Mouse (Mus musculus) heart, postnatal 0 days (tissue): ENCODE measurements around the gene Krt5. TPM values are rescaled to one million over a fixed set of nuclear protein-coding genes. Genes with fewer than 3 reads are reported as not detected.
"Not testable (repeated sequence)": the region's sequence is repeated elsewhere in the genome, so short reads cannot be mapped to it uniquely, and the experiment has no call there.

ENCODE experiments used
- ATAC-seq: fragments of 200-750 bp; cut with Nextera tagmentation; 2 replicates; pipeline ENCODE4 v1.8.0; 2017; ENCODE audit warnings: low read depth, moderate number of reproducible peaks, moderate library complexity; ENCODE audit not compliant: insufficient read depth
- DNase-seq: peaks from one replicate; pipeline ENCODE4 v3.0.0-alpha.2; 2016; ENCODE audit warnings: low spot score
- H3K27ac ChIP-seq: fragments of 300-500 bp; sonication (generic); 2 replicates; pipeline ENCODE4 v1.5.1; 2014; ENCODE audit warnings: low read depth, mild to moderate bottlenecking
- H3K27me3 ChIP-seq: fragments of 300-500 bp; sonication (generic); 2 replicates; pipeline ENCODE4 v1.6.1; 2014; ENCODE audit warnings: low read length, mixed read lengths; ENCODE audit not compliant: control insufficient read depth, insufficient read depth
- H3K36me3 ChIP-seq: fragments of 300-500 bp; sonication (generic); replicated peaks from 2 replicates; pipeline ENCODE4 v1.6.1; 2014; ENCODE audit warnings: low read length, mixed read lengths; ENCODE audit not compliant: control insufficient read depth, insufficient read depth
- H3K4me1 ChIP-seq: fragments of 300-500 bp; sonication (generic); 2 replicates; pipeline ENCODE4 v1.6.1; 2014; ENCODE audit warnings: antibody characterized with exemption; ENCODE audit not compliant: control insufficient read depth, insufficient read depth
- H3K4me2 ChIP-seq: fragments of 300-500 bp; sonication (generic); 2 replicates; pipeline ENCODE4 v1.6.1; 2014; ENCODE audit warnings: low read depth, mild to moderate bottlenecking, low read length, moderate library complexity
- H3K4me3 ChIP-seq: fragments of 300-500 bp; sonication (generic); 2 replicates; pipeline ENCODE4 v1.5.1; 2014; ENCODE audit warnings: low read depth, low read length
- H3K9ac ChIP-seq: fragments of 300-500 bp; sonication (generic); replicated peaks from 2 replicates; pipeline ENCODE4 v1.6.1; 2014; ENCODE audit warnings: low read depth, low read length, mixed read lengths
- H3K9me3 ChIP-seq: fragments of 300-500 bp; sonication (generic); replicated peaks from 2 replicates; pipeline ENCODE4 v1.6.1; 2016; ENCODE audit warnings: low read length; ENCODE audit not compliant: control insufficient read depth
- CTCF ChIP-seq: IDR thresholded peaks from 2 replicates; pipeline ENCODE4 v1.5.1; 2016; ENCODE audit warnings: antibody characterized with exemption, control low read depth, low read depth
- EP300 ChIP-seq: IDR thresholded peaks from 2 replicates; pipeline ENCODE4 v1.6.1; 2016; ENCODE audit warnings: antibody characterized with exemption, low read depth
- WGBS: fragments of 180-500 bp; shearing (Covaris S2); extraction: QIAGEN DNeasy Blood & Tissue Kit; methylation state at CpG from one replicate; pipeline ENCODE4 v1.1.7; 2014; 5-methylcytosine and 5-hydroxymethylcytosine counted together
- polyA plus RNA-seq: library from polyadenylated mRNA; unstranded; fragments of >200 nt; fragmentation: Nextera tagmentation; extraction: Ambion mirVana; gene quantifications from 2 replicates; pipeline ENCODE4 v1.2.1, GENCODE M21; 2015
- total RNA-seq: library from RNA; depleted of rRNA; stranded (reverse); fragments of >200 nt; gene quantifications from 2 replicates; pipeline ENCODE4 v1.2.3, GENCODE M21; 2014; ENCODE audit warnings: low replicate concordance

Krt5 gene
- total and polyA plus RNA-seq, 2 experiments from 2014 or later: 7.4 TPM; not detected in 1

- H3K9ac ChIP-seq: no peak overlapping the region
- no peaks in the 10 kb centered on the region for H3K36me3 ChIP-seq
- 64% methylated on average over 8 of the region's 8 CpGs for WGBS
- H3K27ac ChIP-seq: no peak overlapping the region
- H3K4me3 ChIP-seq: no peak overlapping the region
- H3K4me2 ChIP-seq: no peak overlapping the region
- DNase-seq (no peak), ATAC-seq (no peak)
- H3K4me1 ChIP-seq: no peaks in the 10 kb centered on the region
- H3K9me3 ChIP-seq: no peaks in the 10 kb centered on the region
- no peak for TF ChIP-seq CTCF
- no peak for TF ChIP-seq EP300
- no peaks in the 10 kb centered on the region for H3K27me3 ChIP-seq
Measured at GRCm38 (mm10) chr15:101699866-101700265, 12.8 kb downstream of the Krt5 start.

GRCm38 (mm10) chr15:101699192-101699591, 13.5 kb downstream of the Krt5 start:
- 47% methylated on average over 3 of the region's 3 CpGs for WGBS
- ATAC-seq (no peak), DNase-seq (no peak)
- Histone ChIP-seq H3K27ac (no peak overlapping the region), H3K4me3 (no peak overlapping the region), H3K9me3 (no peaks in the 10 kb centered on the region), H3K9ac (no peak overlapping the region), H3K4me1 (no peaks in the 10 kb centered on the region), H3K36me3 (no peaks in the 10 kb centered on the region), H3K4me2 (no peak overlapping the region), H3K27me3 (no peaks in the 10 kb centered on the region)
- no peak for TF ChIP-seq CTCF
- no peak for TF ChIP-seq EP300

DNA sequence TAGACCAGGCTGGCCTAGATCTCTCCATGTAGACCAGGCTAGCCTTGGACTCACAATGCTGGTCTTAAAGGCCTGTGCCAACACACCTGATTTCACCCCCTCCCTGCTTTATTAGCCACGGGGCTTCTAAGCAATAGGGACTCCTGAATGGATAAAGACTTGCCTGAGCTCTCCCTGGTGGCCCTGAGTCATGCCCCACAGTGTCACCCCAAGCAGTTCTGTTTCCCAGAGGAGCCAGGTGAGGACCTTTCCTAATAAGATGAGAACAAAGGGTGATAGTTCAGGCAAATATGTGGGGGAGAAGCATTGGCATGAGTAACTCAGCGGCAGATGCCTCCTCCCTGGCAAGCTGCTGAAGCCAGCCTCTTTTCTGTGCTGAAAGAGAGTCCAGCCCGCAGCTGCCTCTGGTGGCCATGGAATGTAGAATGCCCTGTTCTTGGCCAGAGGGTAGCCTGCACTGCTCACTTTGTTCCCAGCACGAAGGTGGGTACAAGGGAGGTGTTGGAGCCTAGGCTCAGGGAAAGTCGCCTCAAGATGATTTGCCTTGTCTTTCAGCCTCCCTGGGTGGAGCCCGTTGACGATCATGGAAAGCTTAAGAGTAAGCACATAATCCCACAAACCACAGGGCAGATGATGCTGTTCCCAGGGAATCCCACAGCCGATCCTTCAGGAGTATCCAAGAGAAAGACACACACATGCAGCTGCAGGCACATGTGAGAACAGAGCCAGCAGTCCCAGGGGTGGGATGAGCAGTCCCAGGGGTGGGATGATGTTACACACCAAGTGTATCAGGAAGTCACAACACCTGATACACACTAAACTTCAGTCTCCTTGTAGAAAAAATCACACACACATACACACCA, 15.1 kb downstream of the Krt5 start:
- 68% methylated on average over 8 of the region's 8 CpGs for WGBS
- ATAC-seq: no peak
- TF ChIP-seq EP300 (no peak), CTCF (no peak)

GRCm38 (mm10) chr15:101694207-101694606, 18.5 kb downstream of the Krt5 start, which contains the start of gene Krt6a:
Gene Krt6a (minus strand): TSS chr15:101694307.
- Histone ChIP-seq H3K27ac (no peak within 1 kb of the TSS), H3K9ac (no peak within 1 kb of the TSS), H3K4me2 (no peak within 1 kb of the TSS), H3K4me3 (no peak within 1 kb of the TSS), H3K9me3 (no peaks in the 10 kb centered on the region), H3K27me3 (no peaks in the 10 kb centered on the region), H3K36me3 (no peaks in the 10 kb centered on the region), H3K4me1 (no peaks in the 10 kb centered on the region)
- no peak for TF ChIP-seq CTCF
- WGBS: 76% methylated on average over 5 of the region's 5 CpGs
- DNase-seq: no peak
- ATAC-seq: no peak

More for the DNA sequence above, 15.1 kb downstream of the Krt5 start:
- DNase-seq: no peak
- Histone ChIP-seq H3K9me3 (no peaks in the 10 kb centered on the region), H3K4me1 (no peaks in the 10 kb centered on the region), H3K4me3 (no peak overlapping the region), H3K4me2 (no peak overlapping the region), H3K27ac (no peak overlapping the region), H3K9ac (no peak overlapping the region), H3K27me3 (no peaks in the 10 kb centered on the region), H3K36me3 (no peaks in the 10 kb centered on the region)

GRCm38 (mm10) chr15:101690460-101690859, 22.2 kb downstream of the Krt5 start:
- not testable (repeated sequence) for H3K36me3 ChIP-seq, H3K27ac ChIP-seq, H3K9ac ChIP-seq, H3K9me3 ChIP-seq, H3K4me3 ChIP-seq, H3K4me2 ChIP-seq, ATAC-seq, DNase-seq, H3K4me1 ChIP-seq, H3K27me3 ChIP-seq
- 93% methylated on average over 5 of the region's 5 CpGs for WGBS

GRCm38 (mm10) chr15:101688161-101688560, 24.5 kb downstream of the Krt5 start:
- Histone ChIP-seq H3K27me3 (no peaks in the 10 kb centered on the region), H3K4me3 (no peak overlapping the region), H3K4me2 (no peak overlapping the region), H3K9ac (no peak overlapping the region), H3K4me1 (no peaks in the 10 kb centered on the region), H3K36me3 (no peaks in the 10 kb centered on the region), H3K27ac (no peak overlapping the region), H3K9me3 (no peaks in the 10 kb centered on the region)
- DNase-seq: no peak
- 41% methylated on average over 2 of the region's 2 CpGs for WGBS
- TF ChIP-seq CTCF: no peak
- TF ChIP-seq EP300: no peak
- no peak for ATAC-seq
